Mouse (Mus musculus): ENCODE results near the gene Cpa5. TPM values are rescaled to one million over a fixed set of nuclear protein-coding genes. Genes with fewer than 3 reads are reported as not detected.

The Cpa5 gene
- total RNA-seq, 2 experiments from 2014 or later = 0.20 to 0.38 TPM

Other genes starting within 250 kb of the Cpa5 start
- gene Zc3hc1, start 220.0 kb upstream of the Cpa5 start, total RNA-seq (2021) = 10 to 100 TPM; 22.9 to 24.5 TPM
- gene Klhdc10, start 209.1 kb upstream of the Cpa5 start, total RNA-seq (2021) = 10 to 100 TPM; 74.4 to 75.9 TPM
- 10 to 100 TPM; 18.0 to 20.2 TPM for gene Tmem209, start 101.2 kb upstream of the Cpa5 start, total RNA-seq (2021)
- gene Ssmem1, start 101.2 kb upstream of the Cpa5 start, total RNA-seq (2021) = under 1 TPM in 1 of 2 experiments, not detected in 1; 0.52 TPM
- 1 to 10 TPM; 1.2 to 1.4 TPM for gene Cpa2, start 69.4 kb upstream of the Cpa5 start, total RNA-seq (2021)
- gene Cpa4, start 42.6 kb upstream of the Cpa5 start, total RNA-seq (2021) = under 1 TPM; 0.16 to 0.19 TPM
- 1 to 10 TPM; 3.4 to 3.7 TPM for gene Cpa1, start 28.2 kb downstream of the Cpa5 start, total RNA-seq (2021)
- 1 to 10 TPM; 4.2 to 8.0 TPM for gene Cep41, start 82.7 kb downstream of the Cpa5 start, total RNA-seq (2021)
- 100 to 1,000 TPM; 504 to 641 TPM for gene Mest, start 112.5 kb downstream of the Cpa5 start, total RNA-seq (2021)

Data from heart, postnatal 4 days (tissue).